Mouse (Mus musculus) embryonic stem cell, embryonic (primary cell): ENCODE measurements around the gene Clcn6.

ENCODE experiments used
- CTCF ChIA-PET, 4 experiments: fragments of 300-600 bp in 2 of 4; fragments of 350-600 bp in 2 of 4; sonication (Branson Sonifier 250); formaldehyde crosslinking; loops; one replicate each; lab custom pipeline; 2022; ENCODE audit warnings: inconsistent platforms in 2 of 4; lab: Charles Lee
- POLR2A ChIA-PET, 4 experiments: fragments of 300-600 bp in 2 of 4; fragments of 350-600 bp in 2 of 4; sonication (Branson Sonifier 250); formaldehyde crosslinking; loops; one replicate each; lab custom pipeline; 2022; ENCODE audit warnings: antibody characterized with exemption in 4 of 4, inconsistent platforms in 1 of 4; lab: Charles Lee

Gene Clcn6

GRCm38 (mm10) chr4:148001013-148001789 lies 37.4 kb downstream of the Clcn6 start:
- CTCF ChIA-PET, result interaction anchor here in 3 of 4 experiments (0.6 to 1.5 kb wide), 5 partner anchors 14 to 286 kb away, joined by 3 to 5 read pairs (median 3); partner anchors contain the start of gene Disp3 (in 1 of the 3)
- POLR2A ChIA-PET, result interaction anchor here in 3 of 4 experiments (0.8 to 3.5 kb wide), 14 partner anchors 9 to 74 kb away, joined by 3 to 24 read pairs (median 4); partner anchors contain the start of genes Nppb (in 2 of the 3), Clcn6 (in 1 of the 3) and Mthfr (in 1 of the 3)

GRCm38 (mm10) chr4:148000202-148000772 lies 38.3 kb downstream of the Clcn6 start, which contains the start of gene Nppa:
Gene Nppa (plus strand): TSS chr4:148000722.
- ChIA-PET CTCF (interaction anchor here in 3 of 4 experiments (0.6 to 1.5 kb wide), 6 partner anchors 16 to 287 kb away, joined by 3 to 5 read pairs (median 3); partner anchors contain the start of gene Disp3 (in 1 of the 3)), POLR2A (interaction anchor here in 2 of 4 experiments (0.6 to 3.5 kb wide), 19 partner anchors 10 to 475 kb away, joined by 3 to 24 read pairs (median 3); partner anchors contain the start of genes Clcn6 (in 2 of the 2), Nppb (in 2 of the 2) and Mthfr (in 1 of the 2))

DNA sequence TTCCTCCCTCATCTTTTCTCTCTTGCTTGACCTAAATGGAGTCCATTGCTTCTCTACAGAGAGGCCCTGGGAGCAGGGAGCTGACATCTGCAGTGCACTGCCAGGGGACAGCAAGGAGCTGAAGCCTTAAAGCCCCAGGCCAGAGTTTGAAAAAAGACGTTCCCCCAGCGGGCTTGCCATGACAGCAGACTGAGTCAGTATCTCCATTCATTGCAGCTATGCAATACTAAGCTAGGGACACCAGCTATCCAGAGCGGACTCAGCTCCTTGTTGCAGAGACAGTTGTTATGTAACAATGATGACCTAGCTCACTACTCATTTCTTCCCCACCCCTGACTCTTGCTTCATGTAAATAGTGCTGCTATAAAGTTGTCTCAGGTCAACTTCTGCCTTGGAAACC lies 43.3 kb downstream of the Clcn6 start:
- ChIA-PET CTCF (interaction anchor here in 3 of 4 experiments (0.7 to 1.5 kb wide), 9 partner anchors 10 to 157 kb away, joined by 3 to 5 read pairs (median 3); partner anchors contain the start of genes Nppb (in 2 of the 3) and Fbxo6 (in 1 of the 3)), POLR2A (interaction anchor here in 3 of 4 experiments (0.6 to 2.3 kb wide), 9 partner anchors 10 to 156 kb away, joined by 3 to 7 read pairs (median 3); partner anchors contain the start of genes Nppb (in 2 of the 3) and Fbxo6 (in 1 of the 3))

GRCm38 (mm10) chr4:147993571-147994095 lies 45.0 kb downstream of the Clcn6 start:
- ChIA-PET CTCF (interaction anchor here in 2 of 4 experiments (0.5 to 1.7 kb wide), 2 partner anchors 8 to 25 kb away, joined by 5 read pairs; partner anchors contain the start of gene Nppb (in 1 of the 2)), POLR2A (interaction anchor here in 2 of 4 experiments (0.6 to 2.3 kb wide), 12 partner anchors 8 to 228 kb away, joined by 3 to 8 read pairs (median 3); partner anchors contain the start of genes Clcn6 (in 1 of the 2), Fbxo6 (in 1 of the 2), Mthfr (in 1 of the 2) and Nppb (in 1 of the 2))

DNA sequence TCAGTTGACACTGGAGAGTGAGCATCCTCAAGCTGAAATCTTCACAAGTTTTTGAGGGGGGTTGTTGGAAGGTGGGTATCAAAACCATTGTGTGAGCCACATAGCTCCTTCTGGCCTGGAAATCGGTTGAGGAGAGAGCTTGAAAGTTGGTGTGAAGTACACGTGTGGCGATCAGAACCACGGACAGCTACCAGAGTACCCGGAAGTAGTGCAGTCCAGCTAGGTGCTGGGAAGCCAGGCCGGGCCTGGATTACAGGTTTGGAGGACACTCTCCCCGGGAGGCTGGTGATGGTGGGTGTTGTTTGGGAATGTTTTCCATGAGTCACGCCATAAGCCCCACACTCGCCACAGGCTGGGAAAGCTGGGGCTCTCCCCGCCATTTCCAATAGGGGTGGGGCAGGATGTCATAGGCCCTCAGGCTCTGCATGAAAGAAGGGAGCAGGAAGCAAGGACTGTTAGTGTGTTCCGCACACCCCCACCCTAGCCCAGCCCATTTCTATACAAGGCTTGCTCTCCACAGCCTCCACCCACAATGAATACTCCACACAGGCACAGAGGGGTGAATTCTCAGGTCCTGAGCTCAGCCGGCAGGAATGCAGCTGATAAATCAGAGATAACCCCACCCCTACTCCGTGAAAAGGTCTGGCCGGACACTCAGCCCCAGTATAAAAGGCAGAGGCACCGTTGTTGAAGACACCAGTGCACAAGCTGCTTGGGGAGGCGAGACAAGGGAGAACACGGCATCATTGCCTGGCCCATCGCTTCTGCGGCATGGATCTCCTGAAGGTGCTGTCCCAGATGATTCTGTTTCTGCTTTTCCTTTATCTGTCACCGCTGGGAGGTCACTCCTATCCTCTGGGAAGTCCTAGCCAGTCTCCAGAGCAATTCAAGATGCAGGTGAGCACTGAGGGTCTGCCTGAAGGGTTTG lies 53.2 kb downstream of the Clcn6 start, which contains the start of gene Nppb:
TSS of gene Nppb (plus strand) at position 584 of the 928 bp plus-strand sequence.
- POLR2A ChIA-PET, result interaction anchor here in 3 of 4 experiments (0.6 to 5.0 kb wide), 47 partner anchors 9 to 615 kb away, joined by 3 to 24 read pairs (median 4); partner anchors contain the start of genes Clcn6 (in 2 of the 3), Mthfr (in 2 of the 3), Nppa (in 2 of the 3) and Fbxo2 (in 1 of the 3)
- CTCF ChIA-PET, result interaction anchor here (0.5 to 2.1 kb wide), 23 partner anchors 8 to 807 kb away, joined by 3 to 8 read pairs (median 3); partner anchors contain the start of genes Nppa (in 1 of the 4) and Plod1 (in 1 of the 4)

GRCm38 (mm10) chr4:147979441-147979860 lies 59.2 kb downstream of the Clcn6 start:
- ChIA-PET CTCF (no interaction called here), POLR2A (interaction anchor here in 1 of 4 experiments (0.5 kb wide), 1 partner anchor 12 kb away, joined by 4 read pairs; no protein-coding TSS in a partner anchor)

DNA sequence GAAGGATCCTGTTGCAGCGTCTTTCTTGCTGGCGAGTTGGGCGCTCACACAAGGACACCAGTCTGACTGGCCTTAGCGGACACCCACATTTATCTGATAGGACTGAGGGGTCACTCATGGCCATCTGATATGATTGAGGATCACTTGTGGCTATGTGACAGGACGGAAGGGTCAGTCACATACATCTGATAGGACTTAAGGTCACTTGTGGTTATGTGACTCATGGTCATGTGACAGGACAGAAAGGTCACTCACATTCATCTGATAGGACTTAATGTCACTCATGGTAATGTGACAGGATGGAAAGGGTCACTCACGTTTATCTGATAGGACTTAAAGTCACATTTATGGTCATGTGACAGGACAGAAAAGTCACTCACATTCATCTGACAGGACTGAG lies 60.2 kb downstream of the Clcn6 start:
- CTCF ChIA-PET, result no interaction called here
- POLR2A ChIA-PET, result no interaction called here

GRCm38 (mm10) chr4:147977726-147978125 lies 60.9 kb downstream of the Clcn6 start:
- POLR2A ChIA-PET, result no interaction called here

GRCm38 (mm10) chr4:147976237-147976636 lies 62.4 kb downstream of the Clcn6 start:
- POLR2A ChIA-PET, result interaction anchor here in 2 of 4 experiments (0.6 to 1.1 kb wide), 4 partner anchors 9 to 436 kb away, joined by 3 to 9 read pairs (median 5); partner anchors contain the start of gene Nppb (in 1 of the 2)

More at GRCm38 (mm10) chr4:147977726-147978125, 60.9 kb downstream of the Clcn6 start:
- CTCF ChIA-PET, result no interaction called here

GRCm38 (mm10) chr4:147969337-147969736 lies 69.3 kb downstream of the Clcn6 start:
- ChIA-PET POLR2A (interaction anchor here in 2 of 4 experiments (1.0 to 1.6 kb wide), 6 partner anchors 9 to 71 kb away, joined by 3 to 4 read pairs (median 4); partner anchors contain the start of genes Clcn6 (in 1 of the 2) and Mthfr (in 1 of the 2)), CTCF (interaction anchor here in 3 of 4 experiments (0.6 to 2.8 kb wide), 6 partner anchors 9 to 97 kb away, joined by 3 to 9 read pairs (median 4); partner anchors contain the start of gene Nppb (in 1 of the 3))

More at GRCm38 (mm10) chr4:147976237-147976636, 62.4 kb downstream of the Clcn6 start:
- CTCF ChIA-PET, result interaction anchor here in 2 of 4 experiments (1.1 to 1.8 kb wide), 2 partner anchors 9 to 39 kb away, joined by 4 read pairs; partner anchors contain the start of gene Nppb (in 1 of the 2)

DNA sequence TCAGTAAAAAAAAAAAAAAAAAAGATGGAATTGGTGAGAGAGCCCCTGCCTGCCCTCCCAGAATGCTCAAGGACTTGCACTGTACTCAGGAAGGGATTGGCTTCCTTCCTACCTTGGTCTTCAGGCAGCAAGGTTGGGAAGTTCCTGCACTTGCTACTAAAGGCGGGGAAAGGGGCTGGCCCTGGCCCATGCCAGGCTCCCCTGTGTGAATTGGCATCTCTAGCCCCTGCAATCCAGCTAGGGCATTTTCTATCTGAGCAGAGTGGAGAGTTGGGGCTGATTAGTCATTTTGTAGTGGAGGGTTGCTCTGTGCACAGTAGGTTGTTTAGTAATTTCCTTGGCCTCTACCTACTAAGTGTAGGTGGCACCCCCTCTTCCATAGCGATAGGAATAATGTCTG lies 69.8 kb downstream of the Clcn6 start:
- CTCF ChIA-PET, result interaction anchor here in 2 of 4 experiments (0.7 to 2.8 kb wide), 3 partner anchors 8 to 46 kb away, joined by 3 to 9 read pairs (median 4); no protein-coding TSS in a partner anchor
- POLR2A ChIA-PET, result interaction anchor here in 2 of 4 experiments (1.0 to 1.6 kb wide), 5 partner anchors 9 to 71 kb away, joined by 3 to 4 read pairs (median 4); partner anchors contain the start of genes Clcn6 (in 1 of the 2) and Mthfr (in 1 of the 2)

DNA sequence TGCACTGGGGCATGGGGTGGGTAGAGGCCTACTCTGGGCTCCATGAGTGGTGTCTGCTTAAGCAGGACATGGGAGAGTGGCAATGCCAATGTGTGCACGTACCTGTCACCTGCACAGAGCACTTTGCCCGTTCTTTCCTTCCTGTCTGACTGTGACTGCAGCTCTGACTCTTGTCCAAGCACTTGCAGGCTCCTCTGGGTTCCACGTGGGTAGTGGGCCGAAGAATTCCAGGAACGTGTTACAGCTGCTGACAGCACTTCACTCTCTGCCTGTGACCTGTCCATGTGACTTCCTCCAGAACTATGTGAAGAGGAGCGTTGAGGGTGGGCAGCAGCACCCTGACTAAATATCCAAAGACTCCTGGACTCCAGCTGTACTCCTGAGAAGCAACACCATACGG lies 72.9 kb downstream of the Clcn6 start:
- CTCF ChIA-PET, result interaction anchor here (0.5 to 2.3 kb wide), 8 partner anchors 8 to 642 kb away, joined by 3 to 8 read pairs (median 4); no protein-coding TSS in a partner anchor
- POLR2A ChIA-PET, result interaction anchor here in 3 of 4 experiments (0.7 to 3.1 kb wide), 17 partner anchors 20 to 483 kb away, joined by 3 to 13 read pairs (median 3); partner anchors contain the start of genes Clcn6 (in 3 of the 3), Mthfr (in 3 of the 3), Nppb (in 2 of the 3) and Mtor (in 1 of the 3)

DNA sequence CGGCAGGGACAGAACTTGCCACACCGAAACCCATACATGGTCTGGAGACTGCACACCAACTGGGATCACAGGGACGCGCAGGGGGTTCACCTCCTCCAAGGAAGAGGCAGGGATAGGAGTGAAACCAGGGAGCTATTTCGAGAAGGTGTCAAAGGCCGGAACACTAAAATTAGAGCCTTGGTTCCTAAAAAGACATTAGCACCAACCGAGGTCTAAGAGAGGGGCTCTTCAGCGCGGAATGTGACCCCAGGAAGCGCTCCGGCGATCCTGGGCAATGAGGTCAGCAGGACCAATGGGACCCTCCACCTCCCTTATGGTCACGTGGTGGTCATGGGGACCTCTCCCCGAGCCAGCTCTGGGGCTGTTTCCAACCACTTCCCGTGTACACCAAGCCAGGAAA lies 75.0 kb downstream of the Clcn6 start:
- ChIA-PET POLR2A (interaction anchor here in 3 of 4 experiments (0.7 to 4.5 kb wide), 27 partner anchors 10 to 636 kb away, joined by 3 to 33 read pairs (median 4); partner anchors contain the start of genes Nppb (in 2 of the 3), Clcn6 (in 1 of the 3), Mthfr (in 1 of the 3) and Plod1 (in 1 of the 3)), CTCF (interaction anchor here in 3 of 4 experiments (0.8 to 2.0 kb wide), 6 partner anchors 10 to 153 kb away, joined by 3 to 11 read pairs (median 4); no protein-coding TSS in a partner anchor)

- CTCF ChIA-PET, result interaction anchor here in 2 of 4 experiments (0.8 to 2.0 kb wide), 11 partner anchors 10 to 202 kb away, joined by 3 to 11 read pairs (median 3); partner anchors contain the start of genes Fbxo2 (in 1 of the 2) and Fbxo44 (in 1 of the 2)
- POLR2A ChIA-PET, result interaction anchor here (0.5 to 4.5 kb wide), 43 partner anchors 11 to 664 kb away, joined by 3 to 33 read pairs (median 4); partner anchors contain the start of genes Clcn6 (in 1 of the 4), Fbxo6 (in 1 of the 4), Mthfr (in 1 of the 4) and Nppb (in 1 of the 4)
Observed at GRCm38 (mm10) chr4:147962781-147963180, 75.8 kb downstream of the Clcn6 start.
